Mouse (Mus musculus): ENCODE measurements around the gene Lrrc25. TPM values are rescaled to one million over a fixed set of nuclear protein-coding genes. Genes with fewer than 3 reads are reported as not detected.

Gene Lrrc25
- polyA plus RNA-seq, 1 experiment: not detected

- TF ChIP-seq SRF (IDR thresholded peaks at IDR 0.05; ENCODE audit: control insufficient read depth, insufficient read length, low read depth) (no peak), POLR2A (IDR thresholded peaks at IDR 0.05; ENCODE audit: insufficient read length, low read depth) (no peak), E2F4 (IDR thresholded peaks at IDR 0.05; ENCODE audit: insufficient read depth) (no peak), REST (IDR thresholded peaks at IDR 0.05; ENCODE audit: insufficient read depth, insufficient read length) (no peak), USF1 (IDR thresholded peaks at IDR 0.05; ENCODE audit: low read depth) (no peak), CEBPB (IDR thresholded peaks at IDR 0.05; ENCODE audit: insufficient read depth, poor library complexity, severe bottlenecking) (no peak), MYOG (IDR thresholded peaks at IDR 0.05; ENCODE audit: control insufficient read depth in 1 of 3, insufficient read depth in 1 of 3, insufficient read length in 2 of 3, low read depth in 2 of 3) (no peak), TCF12 (IDR thresholded peaks at IDR 0.05; ENCODE audit: insufficient read depth, poor library complexity, severe bottlenecking) (no peak), POLR2AphosphoS2 (IDR thresholded peaks at IDR 0.05; ENCODE audit: insufficient read length, low read depth) (no peak), TCF3 (IDR thresholded peaks at IDR 0.05; ENCODE audit: insufficient read length, low read depth) (no peak), MYOD1 (IDR thresholded peaks at IDR 0.05; ENCODE audit: control insufficient read depth in 1 of 3, insufficient read length in 2 of 3, low read depth in 2 of 3) (no peak), MAX (IDR thresholded peaks at IDR 0.05; ENCODE audit: low read depth) (no peak)
- Histone ChIP-seq H3ac (ENCODE audit: control insufficient read depth, insufficient read length) (no peak overlapping the region), H3K4me2 (ENCODE audit: low read depth) (no peak overlapping the region), H3K79me2 (ENCODE audit: control insufficient read depth, insufficient read depth) (no peaks in the 10 kb centered on the region), H3K36me3 (ENCODE audit: control insufficient read depth, insufficient read depth) (no peaks in the 10 kb centered on the region), H3K27me3 (ENCODE audit: control insufficient read depth, insufficient read depth, insufficient read length) (no peaks in the 10 kb centered on the region), H3K4me3 (no peak overlapping the region)
These were observed 28.1 kb downstream of the Lrrc25 start for GRCm38 (mm10) chr8:70644065-70644464.

GRCm38 (mm10) chr8:70645501-70646224 is 29.7 kb downstream of the Lrrc25 start:
- Histone ChIP-seq H3K79me2 (ENCODE audit: control insufficient read depth, insufficient read depth) (no peaks in the 10 kb centered on the region), H3K4me2 (ENCODE audit: low read depth) (no peak overlapping the region), H3K4me3 (no peak overlapping the region), H3K27me3 (ENCODE audit: control insufficient read depth, insufficient read depth, insufficient read length) (no peaks in the 10 kb centered on the region), H3K36me3 (ENCODE audit: control insufficient read depth, insufficient read depth) (peaks cover 2% of the 10 kb centered on the region), H3ac (ENCODE audit: control insufficient read depth, insufficient read length) (no peak overlapping the region)
- TF ChIP-seq POLR2AphosphoS2 (IDR thresholded peaks at IDR 0.05; ENCODE audit: insufficient read length, low read depth) (peak; percentile 38), USF1 (IDR thresholded peaks at IDR 0.05; ENCODE audit: low read depth) (no peak)

GRCm38 (mm10) chr8:70646369-70646768 is 30.4 kb downstream of the Lrrc25 start:
- Histone ChIP-seq H3ac (ENCODE audit: control insufficient read depth, insufficient read length) (no peak overlapping the region), H3K4me2 (ENCODE audit: low read depth) (no peak overlapping the region), H3K79me2 (ENCODE audit: control insufficient read depth, insufficient read depth) (no peaks in the 10 kb centered on the region), H3K4me3 (no peak overlapping the region), H3K36me3 (ENCODE audit: control insufficient read depth, insufficient read depth) (peaks cover 5% of the 10 kb centered on the region), H3K27me3 (ENCODE audit: control insufficient read depth, insufficient read depth, insufficient read length) (no peaks in the 10 kb centered on the region)
- no peak for TF ChIP-seq E2F4 (IDR thresholded peaks at IDR 0.05; ENCODE audit: insufficient read depth)
- TF ChIP-seq TCF12 (IDR thresholded peaks at IDR 0.05; ENCODE audit: insufficient read depth, poor library complexity, severe bottlenecking): no peak
- no peak for TF ChIP-seq USF1 (IDR thresholded peaks at IDR 0.05; ENCODE audit: low read depth)
- no peak for TF ChIP-seq CEBPB (IDR thresholded peaks at IDR 0.05; ENCODE audit: insufficient read depth, poor library complexity, severe bottlenecking)
- no peak for TF ChIP-seq MYOD1 (IDR thresholded peaks at IDR 0.05; ENCODE audit: control insufficient read depth in 1 of 3, insufficient read length in 2 of 3, low read depth in 2 of 3)
- TF ChIP-seq MYOG (IDR thresholded peaks at IDR 0.05; ENCODE audit: control insufficient read depth in 1 of 3, insufficient read depth in 1 of 3, insufficient read length in 2 of 3, low read depth in 2 of 3): no peak
- TF ChIP-seq REST (IDR thresholded peaks at IDR 0.05; ENCODE audit: insufficient read depth, insufficient read length): no peak
- no peak for TF ChIP-seq POLR2A (IDR thresholded peaks at IDR 0.05; ENCODE audit: insufficient read length, low read depth)
- no peak for TF ChIP-seq TCF3 (IDR thresholded peaks at IDR 0.05; ENCODE audit: insufficient read length, low read depth)
- TF ChIP-seq MAX (IDR thresholded peaks at IDR 0.05; ENCODE audit: low read depth): no peak
- TF ChIP-seq SRF (IDR thresholded peaks at IDR 0.05; ENCODE audit: control insufficient read depth, insufficient read length, low read depth): no peak
- TF ChIP-seq POLR2AphosphoS2 (IDR thresholded peaks at IDR 0.05; ENCODE audit: insufficient read length, low read depth): no peak

GRCm38 (mm10) chr8:70646775-70647174 is 30.8 kb downstream of the Lrrc25 start:
- peaks cover 5% of the 10 kb centered on the region for H3K36me3 ChIP-seq (ENCODE audit: control insufficient read depth, insufficient read depth)
- no peak overlapping the region for H3K4me3 ChIP-seq
- TF ChIP-seq CEBPB (IDR thresholded peaks at IDR 0.05; ENCODE audit: insufficient read depth, poor library complexity, severe bottlenecking) (peak; percentile 68; the same call in 1 of the 2 replicates), POLR2AphosphoS2 (IDR thresholded peaks at IDR 0.05; ENCODE audit: insufficient read length, low read depth) (peak; percentile 41), REST (IDR thresholded peaks at IDR 0.05; ENCODE audit: insufficient read depth, insufficient read length) (no peak), POLR2A (IDR thresholded peaks at IDR 0.05; ENCODE audit: insufficient read length, low read depth) (no peak), MAX (IDR thresholded peaks at IDR 0.05; ENCODE audit: low read depth) (no peak), MYOD1 (IDR thresholded peaks at IDR 0.05; ENCODE audit: control insufficient read depth in 1 of 3, insufficient read length in 2 of 3, low read depth in 2 of 3) (no peak), MYOG (IDR thresholded peaks at IDR 0.05; ENCODE audit: control insufficient read depth in 1 of 3, insufficient read depth in 1 of 3, insufficient read length in 2 of 3, low read depth in 2 of 3) (no peak), USF1 (IDR thresholded peaks at IDR 0.05; ENCODE audit: low read depth) (no peak), TCF12 (IDR thresholded peaks at IDR 0.05; ENCODE audit: insufficient read depth, poor library complexity, severe bottlenecking) (no peak), E2F4 (IDR thresholded peaks at IDR 0.05; ENCODE audit: insufficient read depth) (no peak), SRF (IDR thresholded peaks at IDR 0.05; ENCODE audit: control insufficient read depth, insufficient read length, low read depth) (no peak)
- no peak overlapping the region for H3K4me2 ChIP-seq (ENCODE audit: low read depth)
- H3K27me3 ChIP-seq (ENCODE audit: control insufficient read depth, insufficient read depth, insufficient read length): no peaks in the 10 kb centered on the region
- H3ac ChIP-seq (ENCODE audit: control insufficient read depth, insufficient read length): no peak overlapping the region
- no peaks in the 10 kb centered on the region for H3K79me2 ChIP-seq (ENCODE audit: control insufficient read depth, insufficient read depth)

Data from myocyte (in vitro differentiated cells).